Mouse (Mus musculus): ENCODE data around the gene Grb10.

- no peak for TF ChIP-seq CTCF (IDR thresholded peaks at IDR 0.05; ENCODE audit: insufficient read depth, low read length)
- TF ChIP-seq POLR2A (IDR thresholded peaks at IDR 0.05; ENCODE audit: borderline replicate concordance, extremely low read depth, low read depth, low read length): no peak
Measured at GRCm38 (mm10) chr11:11928586-11928985, 109.9 kb downstream of the Grb10 start.

Data from lung, adult 2 months (tissue).